Mouse (Mus musculus) thymus, postnatal 36 days (tissue): ENCODE measurements around the gene Ocln.
A peak's percentile ranks its signal among the peaks of the same experiment; 100 is the strongest.
"Not testable (repeated sequence)": the region's sequence is repeated elsewhere in the genome, so short reads cannot be mapped to it uniquely, and the experiment has no call there.

Experiments
- DNase-seq, 2 experiments: peaks; one replicate each; pipeline ENCODE4 v3.0.0; 2022; ENCODE audit warnings: mixed read lengths in 2 of 2

The Ocln gene

GRCm38 (mm10) chr13:100543011-100543767 lies 9.3 kb downstream of the Ocln start:
- DNase-seq: no peak

- no peak for DNase-seq
These were observed 16.4 kb downstream of the Ocln start for GRCm38 (mm10) chr13:100536149-100536548.

- no peak for DNase-seq
These were observed 19.6 kb downstream of the Ocln start for GRCm38 (mm10) chr13:100532788-100533365.

- DNase-seq: no peak
These were observed 25.9 kb downstream of the Ocln start for GRCm38 (mm10) chr13:100526649-100527038.

GRCm38 (mm10) chr13:100525935-100526648 lies 26.4 kb downstream of the Ocln start:
- DNase-seq: no peak

GRCm38 (mm10) chr13:100524896-100525295 lies 27.6 kb downstream of the Ocln start:
- DNase-seq: no peak

GRCm38 (mm10) chr13:100523698-100524097 lies 28.8 kb downstream of the Ocln start:
- DNase-seq: no peak

GRCm38 (mm10) chr13:100521724-100522591 lies 30.6 kb downstream of the Ocln start:
- no peak for DNase-seq

GRCm38 (mm10) chr13:100519162-100519561 lies 33.4 kb downstream of the Ocln start:
- no peak for DNase-seq

- DNase-seq: no peak
These were observed 34.3 kb downstream of the Ocln start for GRCm38 (mm10) chr13:100518191-100518590.

- no peak for DNase-seq
These were observed 34.8 kb downstream of the Ocln start for GRCm38 (mm10) chr13:100517652-100518153.

GRCm38 (mm10) chr13:100516213-100517105 lies 36.1 kb downstream of the Ocln start:
- no peak for DNase-seq

GRCm38 (mm10) chr13:100512792-100513191 lies 39.7 kb downstream of the Ocln start:
- DNase-seq: no peak

- no peak for DNase-seq
These were observed 40.6 kb downstream of the Ocln start for GRCm38 (mm10) chr13:100511860-100512364.

GRCm38 (mm10) chr13:100511146-100511859 lies 41.2 kb downstream of the Ocln start:
- DNase-seq: no peak

- not testable (repeated sequence) for DNase-seq
These were observed 52.9 kb downstream of the Ocln start for GRCm38 (mm10) chr13:100499625-100500024.

- no peak for DNase-seq
These were observed 57.2 kb downstream of the Ocln start for GRCm38 (mm10) chr13:100495337-100495736.

- peak in 1 of 2 experiments; percentile 11 for DNase-seq
These were observed 58.1 kb downstream of the Ocln start for GRCm38 (mm10) chr13:100494370-100494769.

GRCm38 (mm10) chr13:100493313-100493712 lies 59.2 kb downstream of the Ocln start:
- no peak for DNase-seq

- peak; percentile 79 to 86 for DNase-seq
These were observed 60.3 kb downstream of the Ocln start, which contains the start of gene Gtf2h2 for GRCm38 (mm10) chr13:100492061-100492787. Gtf2h2 (minus strand) TSS chr13:100492579.
